Mouse (Mus musculus): ENCODE results near the gene Igf1. TPM values are rescaled to one million over a fixed set of nuclear protein-coding genes. Genes with fewer than 3 reads are reported as not detected.

The Igf1 gene
- total RNA-seq, 2 experiments from 2014 or later: 11.5 to 34.9 TPM

DNA sequence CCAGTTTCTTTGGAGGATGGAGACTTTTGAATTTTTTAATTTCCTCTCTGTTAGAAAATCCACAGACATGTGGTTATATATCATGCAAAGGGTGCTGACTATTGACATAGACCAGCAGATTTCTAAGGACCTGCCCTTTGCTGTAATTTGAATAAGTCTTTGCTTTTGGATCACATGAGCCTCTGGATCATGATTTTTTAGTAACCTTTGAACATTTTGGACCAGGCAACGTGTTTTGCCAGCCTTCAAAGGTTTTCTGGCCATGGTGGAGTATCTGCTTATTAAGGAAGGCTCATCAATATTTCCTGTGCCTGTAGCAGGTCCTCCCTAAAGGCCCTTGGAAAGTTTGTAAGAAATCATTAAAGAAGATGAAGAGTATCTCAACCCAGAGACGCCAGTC, 37.3 kb downstream of the Igf1 start:
- no peak for DNase-seq (ENCODE audit: low spot score in 2 of 2)

DNA sequence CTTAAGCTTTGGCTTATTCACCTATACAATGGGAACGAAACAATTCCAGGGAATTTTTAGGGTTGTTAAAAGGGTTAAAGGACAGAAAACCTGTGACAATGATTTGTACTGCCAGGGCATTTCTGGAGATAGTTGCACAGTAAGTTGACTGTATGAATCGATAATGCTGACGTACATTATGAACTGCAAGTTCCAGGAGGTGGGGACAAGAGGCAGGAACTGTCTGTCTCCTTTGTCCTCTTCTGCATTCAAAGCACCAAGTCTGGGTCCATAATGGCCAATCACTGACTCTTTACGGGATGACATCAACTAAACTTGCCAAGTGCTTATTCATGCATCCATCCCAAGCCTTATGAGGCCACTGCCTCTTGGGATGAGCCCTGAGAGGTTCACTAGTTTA, 39.3 kb downstream of the Igf1 start:
- DNase-seq (ENCODE audit: low spot score in 2 of 2): no peak

- no peak for DNase-seq (ENCODE audit: low spot score in 2 of 2)
These were observed 40.8 kb downstream of the Igf1 start for GRCm38 (mm10) chr10:87898826-87899225.

DNA sequence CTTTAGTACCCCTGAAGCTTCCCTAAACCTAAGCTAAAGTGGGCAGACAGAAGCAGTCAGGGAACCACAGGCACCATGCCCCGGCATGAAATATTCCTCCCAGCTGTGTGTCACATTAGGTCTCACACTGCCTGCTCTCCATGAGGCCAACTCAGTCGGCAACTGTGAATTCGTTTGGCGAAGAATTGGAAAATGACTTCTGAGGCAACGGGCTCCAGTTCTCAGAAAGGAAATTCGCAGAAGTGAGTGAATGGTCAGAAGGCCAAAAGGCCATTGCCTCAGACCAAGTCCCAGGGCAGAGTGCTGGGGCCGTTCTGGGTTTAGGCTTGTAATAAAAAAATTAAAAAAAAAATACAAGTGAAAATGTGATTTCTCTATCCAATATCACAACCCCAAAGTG, 43.9 kb downstream of the Igf1 start:
- peak in 1 of 2 experiments; percentile 22 for DNase-seq (ENCODE audit: low spot score in 2 of 2)

GRCm38 (mm10) chr10:87904324-87904723, 46.3 kb downstream of the Igf1 start:
- no peak for DNase-seq (ENCODE audit: low spot score in 2 of 2)

GRCm38 (mm10) chr10:87905087-87905486, 47.0 kb downstream of the Igf1 start:
- DNase-seq (ENCODE audit: low spot score in 2 of 2): no peak

DNA sequence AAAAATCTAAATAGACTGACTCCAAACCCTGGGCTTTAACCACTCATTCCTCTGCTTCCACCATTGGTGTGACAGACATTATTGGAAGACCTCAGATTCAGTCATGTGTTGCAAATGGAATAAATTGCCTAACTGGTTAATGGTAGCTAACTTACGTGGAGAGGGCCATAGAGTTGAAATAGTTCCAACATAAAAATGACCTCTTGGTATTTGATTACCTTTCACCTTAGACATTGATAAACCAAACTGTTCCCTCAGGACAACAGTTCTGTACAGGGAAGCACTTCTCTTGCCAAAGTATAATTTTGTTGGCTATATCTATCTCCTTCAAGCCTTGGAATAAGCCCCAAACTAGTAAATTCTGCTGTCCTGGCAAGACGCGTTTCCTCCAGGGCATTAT, 48.1 kb downstream of the Igf1 start:
- no peak for DNase-seq (ENCODE audit: low spot score in 2 of 2)

DNA sequence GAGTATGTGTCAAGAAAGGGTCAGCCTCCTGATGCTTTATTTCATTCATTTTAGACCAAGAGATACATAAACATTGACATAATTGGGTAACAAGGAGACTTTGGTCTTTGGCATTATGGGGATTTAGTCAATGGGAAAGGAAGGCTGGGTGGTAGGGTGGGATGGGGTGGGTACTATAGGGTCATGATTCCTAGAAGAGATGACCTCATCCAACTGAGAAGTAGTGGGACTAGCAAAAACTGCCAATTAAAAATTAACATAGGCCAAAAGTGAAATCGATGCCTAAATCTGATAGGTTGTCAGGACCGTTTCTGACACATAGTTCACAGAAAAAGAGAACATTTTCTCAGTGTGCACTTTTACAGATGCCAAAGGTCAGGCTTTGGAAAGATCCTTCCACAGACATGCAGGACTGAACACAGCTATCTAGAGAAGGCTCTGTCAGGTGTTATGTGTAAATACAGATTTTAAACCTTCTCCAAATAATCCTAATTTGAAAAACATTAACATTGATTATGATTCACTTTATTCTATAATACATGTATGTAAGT, 48.8 kb downstream of the Igf1 start:
- DNase-seq (ENCODE audit: low spot score in 2 of 2): no peak

- no peak for DNase-seq (ENCODE audit: low spot score in 2 of 2)
These were observed 55.8 kb downstream of the Igf1 start for GRCm38 (mm10) chr10:87913852-87914251.

DNA sequence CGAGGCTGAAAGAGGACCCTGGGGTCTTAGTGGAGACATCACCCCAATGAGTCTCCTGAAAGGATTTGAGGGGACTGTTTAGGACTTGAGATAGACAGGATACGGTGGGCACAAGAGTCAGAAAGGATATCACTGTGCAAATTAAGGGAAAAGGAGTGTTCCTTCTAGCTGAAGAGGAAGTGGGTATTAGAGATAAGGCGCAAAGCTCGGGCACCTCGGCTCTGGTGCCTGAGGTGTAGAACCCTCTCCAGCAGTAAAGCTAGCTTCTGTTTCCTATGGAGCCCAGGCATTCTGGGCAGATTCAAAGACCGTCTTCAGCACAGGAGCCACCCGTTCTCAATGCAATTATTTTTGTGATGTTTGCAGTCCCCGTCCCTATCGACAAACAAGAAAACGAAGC, 56.9 kb downstream of the Igf1 start:
- no peak for DNase-seq (ENCODE audit: low spot score in 2 of 2)

- DNase-seq (ENCODE audit: low spot score in 2 of 2): no peak
These were observed 57.7 kb downstream of the Igf1 start for GRCm38 (mm10) chr10:87915782-87916181.

GRCm38 (mm10) chr10:87922263-87922662, 64.2 kb downstream of the Igf1 start:
- DNase-seq (ENCODE audit: low spot score in 2 of 2): no peak

- DNase-seq (ENCODE audit: low spot score in 2 of 2): no peak
These were observed 68.5 kb downstream of the Igf1 start for GRCm38 (mm10) chr10:87926564-87926963.

GRCm38 (mm10) chr10:87927131-87927609, 69.1 kb downstream of the Igf1 start:
- peak in 1 of 2 experiments; percentile 23 for DNase-seq (ENCODE audit: low spot score in 2 of 2)

- DNase-seq (ENCODE audit: low spot score in 2 of 2): no peak
These were observed 90.1 kb downstream of the Igf1 start for GRCm38 (mm10) chr10:87948192-87948591.

DNA sequence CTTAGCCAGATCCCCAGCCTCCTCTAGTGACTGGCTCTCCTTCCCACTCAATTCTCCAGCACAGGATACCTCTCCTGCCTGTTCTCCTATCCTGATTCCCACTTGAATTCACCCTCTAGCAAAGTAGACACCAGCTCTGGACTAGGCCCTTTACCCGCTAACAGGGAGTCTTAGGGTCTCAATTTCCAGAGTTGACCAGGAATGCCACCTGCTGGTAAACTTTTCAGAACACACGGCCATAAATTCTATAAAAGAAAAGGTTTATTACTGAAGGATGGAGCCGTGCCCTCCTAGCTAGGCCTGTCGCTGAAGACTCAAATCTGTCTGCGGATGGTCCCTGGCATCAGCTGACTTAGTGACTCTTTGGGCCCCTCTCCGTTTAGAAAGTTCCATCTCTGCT, 113.5 kb downstream of the Igf1 start:
- DNase-seq (ENCODE audit: low spot score in 2 of 2): peak in 1 of 2 experiments; percentile 12

DNA sequence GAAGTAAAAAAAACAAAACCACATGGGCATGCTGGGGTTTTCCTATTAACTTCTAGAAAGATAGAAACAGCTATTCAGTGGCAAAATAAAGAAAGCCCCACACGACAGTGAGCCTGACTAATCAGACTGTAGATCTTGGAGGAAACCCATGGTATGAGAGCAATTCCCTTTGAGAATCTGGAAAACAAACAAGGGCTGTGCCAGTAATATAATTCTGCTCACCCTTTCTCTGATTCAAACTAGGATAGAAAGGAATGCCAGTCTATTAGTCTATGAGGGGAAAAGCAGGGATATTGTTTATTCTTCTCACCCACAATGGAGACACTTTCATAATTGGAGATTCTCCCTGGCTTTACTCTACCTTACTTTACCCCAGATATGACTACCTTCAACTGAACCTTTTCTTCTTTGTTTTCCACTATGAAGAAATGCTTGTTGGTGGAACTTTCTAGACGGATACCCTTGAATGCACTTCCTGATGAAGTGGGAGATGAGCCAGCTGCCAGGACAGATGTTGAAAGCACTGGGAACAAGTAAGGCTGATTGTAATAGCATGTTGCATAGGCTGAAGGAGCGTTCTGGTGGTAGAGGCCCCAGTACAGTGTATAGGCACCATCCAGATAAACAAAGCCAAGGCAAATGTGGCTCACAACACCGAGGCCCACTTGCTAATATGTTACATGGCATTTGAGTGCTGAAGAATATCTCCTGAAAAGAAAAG, 116.0 kb downstream of the Igf1 start:
- DNase-seq (ENCODE audit: low spot score in 2 of 2): no peak

GRCm38 (mm10) chr10:87985375-87985774, 127.3 kb downstream of the Igf1 start:
- no peak for DNase-seq (ENCODE audit: low spot score in 2 of 2)

DNA sequence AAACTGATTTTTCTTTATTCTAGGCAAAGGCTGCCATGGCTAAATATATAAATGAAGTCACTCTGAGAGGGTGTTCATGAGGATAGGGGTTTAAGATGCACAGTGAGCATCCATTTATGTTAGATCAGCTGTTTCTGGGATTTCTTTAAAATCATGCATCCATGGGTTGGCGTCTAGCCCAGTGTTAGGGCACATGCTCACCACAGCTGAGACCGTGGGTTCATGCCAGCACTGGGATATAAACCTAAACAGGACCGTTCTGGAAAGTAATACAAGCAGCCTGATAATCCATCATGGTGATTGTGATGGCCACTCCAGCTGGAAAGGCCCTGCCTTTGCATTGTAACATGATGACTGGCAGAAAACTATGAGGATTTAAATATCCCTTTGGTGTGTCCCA, 128.1 kb downstream of the Igf1 start:
- no peak for DNase-seq (ENCODE audit: low spot score in 2 of 2)

All from adrenal gland, adult 18-20 months (tissue).